Mouse (Mus musculus): ENCODE data around the gene Hs3st6. TPM values are rescaled to one million over a fixed set of nuclear protein-coding genes. Genes with fewer than 3 reads are reported as not detected.

Gene Hs3st6
- polyA plus RNA-seq, 1 experiment from 2014 or later, result 3.4 TPM

DNA sequence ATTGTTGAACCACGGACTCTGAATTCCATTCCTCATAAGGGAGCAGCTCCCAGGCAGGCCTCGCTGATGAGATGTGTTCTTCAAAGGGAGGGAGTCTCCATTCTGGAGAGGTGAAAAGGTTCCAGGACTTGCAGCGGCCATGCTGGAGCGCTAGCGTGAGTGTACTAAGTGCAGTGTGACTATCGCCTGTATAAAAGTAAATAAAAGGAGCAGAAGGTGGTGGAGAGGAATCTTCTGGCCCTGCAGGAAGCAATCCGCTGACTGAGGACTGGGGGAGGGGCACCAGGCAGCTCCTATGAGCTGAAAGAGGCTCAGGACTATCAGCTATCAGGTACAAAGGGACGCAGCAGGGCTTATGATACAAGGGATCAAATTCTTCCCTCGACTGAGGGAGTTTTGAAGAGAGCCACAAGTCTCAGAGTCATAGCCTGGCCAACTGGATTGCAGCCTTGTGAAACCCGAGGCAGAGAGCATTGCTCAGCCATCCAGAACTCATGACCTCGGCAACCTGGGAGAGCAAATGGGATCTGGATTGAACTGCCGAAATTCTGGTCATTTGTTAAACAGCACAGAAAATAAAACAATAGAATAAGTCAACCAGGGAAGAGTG lies 13.6 kb downstream of the Hs3st6 start:
- Histone ChIP-seq H3K4me1 (ENCODE audit: control insufficient read depth, insufficient read depth, low read length) (peaks cover 13% of the 10 kb centered on the region), H3K4me2 (ENCODE audit: low read depth, severe bottlenecking) (no peak overlapping the region), H3K9ac (ENCODE audit: low read length) (no peak overlapping the region), H3K4me3 (ENCODE audit: low read depth, low read length) (no peak overlapping the region), H3K27me3 (ENCODE audit: control insufficient read depth, insufficient read depth, low read length) (no peaks in the 10 kb centered on the region), H3K9me3 (ENCODE audit: control insufficient read depth, low read length) (no peaks in the 10 kb centered on the region), H3K27ac (replicated peaks; ENCODE audit: low read depth, low read length) (no peak overlapping the region), H3K36me3 (ENCODE audit: control insufficient read depth, insufficient read depth, low read length) (no peaks in the 10 kb centered on the region)
- ATAC-seq (ENCODE audit: insufficient number of reproducible peaks, low FRiP score, low TSS enrichment, low read depth) (no peak), DNase-seq (ENCODE audit: low spot score) (no peak)
- WGBS, result 32% methylated on average over 12 of the region's 12 CpGs

DNA sequence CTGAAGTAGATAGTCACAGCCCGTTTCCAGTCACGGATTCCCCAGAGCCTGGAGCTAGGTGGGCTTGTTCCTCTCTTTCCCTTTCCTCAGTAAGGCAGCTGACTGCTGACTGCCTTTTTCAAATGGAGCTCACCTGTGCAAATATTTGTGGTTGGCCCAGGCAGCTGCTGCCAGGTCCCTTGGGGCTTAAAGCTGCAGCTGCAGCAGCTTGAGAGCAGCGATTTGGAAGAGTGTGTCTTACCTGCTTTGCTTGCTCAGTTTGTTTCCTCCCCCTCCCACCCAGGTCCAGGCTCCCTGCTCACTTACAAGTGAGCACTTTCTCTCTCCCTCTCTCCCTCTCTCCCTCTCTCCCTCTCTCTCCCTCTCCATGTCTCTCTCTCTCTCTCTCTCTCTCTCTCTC lies 16.4 kb downstream of the Hs3st6 start:
- H3K4me3 ChIP-seq (ENCODE audit: low read depth, low read length), result no peak overlapping the region
- no peak overlapping the region for H3K27ac ChIP-seq (replicated peaks; ENCODE audit: low read depth, low read length)
- H3K4me2 ChIP-seq (ENCODE audit: low read depth, severe bottlenecking), result no peak overlapping the region
- WGBS, result 45% methylated on average over 3 of the region's 3 CpGs
- no peak overlapping the region for H3K9ac ChIP-seq (ENCODE audit: low read length)
- ATAC-seq (ENCODE audit: insufficient number of reproducible peaks, low FRiP score, low TSS enrichment, low read depth) (no peak), DNase-seq (ENCODE audit: low spot score) (no peak)
- no peaks in the 10 kb centered on the region for H3K27me3 ChIP-seq (ENCODE audit: control insufficient read depth, insufficient read depth, low read length)
- H3K9me3 ChIP-seq (ENCODE audit: control insufficient read depth, low read length), result no peaks in the 10 kb centered on the region
- no peaks in the 10 kb centered on the region for H3K36me3 ChIP-seq (ENCODE audit: control insufficient read depth, insufficient read depth, low read length)
- H3K4me1 ChIP-seq (ENCODE audit: control insufficient read depth, insufficient read depth, low read length), result peaks cover 7% of the 10 kb centered on the region

DNA sequence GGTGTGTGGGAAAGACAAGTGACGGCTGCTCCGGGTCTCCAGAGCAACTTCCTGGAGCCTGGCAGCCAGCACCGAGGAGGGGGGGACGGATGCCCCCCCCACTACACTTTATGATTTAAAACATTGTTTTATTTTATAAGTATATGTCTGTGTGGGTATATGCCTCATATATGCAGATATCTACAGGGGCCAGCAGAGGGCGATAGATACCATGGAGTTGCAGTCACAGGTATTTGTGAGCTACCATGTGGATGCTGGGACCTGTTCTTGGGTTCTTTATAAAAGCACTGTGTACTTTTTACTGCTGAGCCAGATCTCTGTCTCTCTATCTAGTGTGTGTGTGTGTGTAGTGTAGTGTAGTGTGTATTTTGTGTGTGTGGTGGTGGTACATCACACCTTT lies 20.5 kb downstream of the Hs3st6 start:
- WGBS, result 86% methylated on average over 5 of the region's 5 CpGs
- Histone ChIP-seq H3K9me3 (ENCODE audit: control insufficient read depth, low read length) (no peaks in the 10 kb centered on the region), H3K4me3 (ENCODE audit: low read depth, low read length) (no peak overlapping the region), H3K9ac (ENCODE audit: low read length) (no peak overlapping the region), H3K27me3 (ENCODE audit: control insufficient read depth, insufficient read depth, low read length) (no peaks in the 10 kb centered on the region), H3K36me3 (ENCODE audit: control insufficient read depth, insufficient read depth, low read length) (no peaks in the 10 kb centered on the region), H3K27ac (replicated peaks; ENCODE audit: low read depth, low read length) (no peak overlapping the region), H3K4me2 (ENCODE audit: low read depth, severe bottlenecking) (no peak overlapping the region), H3K4me1 (ENCODE audit: control insufficient read depth, insufficient read depth, low read length) (no peaks in the 10 kb centered on the region)
- ATAC-seq (ENCODE audit: insufficient number of reproducible peaks, low FRiP score, low TSS enrichment, low read depth) (no peak), DNase-seq (ENCODE audit: low spot score) (no peak)

DNA sequence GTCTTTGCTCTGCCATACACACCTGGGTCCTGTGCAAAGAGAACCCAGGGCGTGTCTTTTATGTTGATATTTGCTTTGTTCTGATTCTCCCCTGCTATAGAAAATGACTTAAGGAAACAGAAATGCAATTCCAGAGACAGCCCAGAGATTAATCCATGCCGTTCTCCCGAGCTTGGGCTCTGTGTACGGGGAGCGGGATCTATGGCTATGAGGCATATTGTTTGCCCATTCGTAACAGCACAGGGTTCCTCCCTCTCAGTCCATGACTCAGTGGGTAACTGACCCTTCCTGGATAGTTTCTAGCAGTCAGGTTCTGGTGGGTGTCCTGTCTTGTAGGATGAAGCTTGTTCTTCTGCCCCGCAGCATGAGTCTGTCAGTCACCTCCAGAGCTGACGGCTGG lies 22.4 kb downstream of the Hs3st6 start:
- Histone ChIP-seq H3K4me1 (ENCODE audit: control insufficient read depth, insufficient read depth, low read length) (no peaks in the 10 kb centered on the region), H3K9ac (ENCODE audit: low read length) (no peak overlapping the region), H3K27me3 (ENCODE audit: control insufficient read depth, insufficient read depth, low read length) (no peaks in the 10 kb centered on the region), H3K4me3 (ENCODE audit: low read depth, low read length) (no peak overlapping the region), H3K36me3 (ENCODE audit: control insufficient read depth, insufficient read depth, low read length) (no peaks in the 10 kb centered on the region), H3K9me3 (ENCODE audit: control insufficient read depth, low read length) (no peaks in the 10 kb centered on the region), H3K4me2 (ENCODE audit: low read depth, severe bottlenecking) (no peak overlapping the region), H3K27ac (replicated peaks; ENCODE audit: low read depth, low read length) (no peak overlapping the region)
- WGBS, result 86% methylated on average over 8 of the region's 8 CpGs
- no peak for DNase-seq (ENCODE audit: low spot score)
- no peak for ATAC-seq (ENCODE audit: insufficient number of reproducible peaks, low FRiP score, low TSS enrichment, low read depth)

DNA sequence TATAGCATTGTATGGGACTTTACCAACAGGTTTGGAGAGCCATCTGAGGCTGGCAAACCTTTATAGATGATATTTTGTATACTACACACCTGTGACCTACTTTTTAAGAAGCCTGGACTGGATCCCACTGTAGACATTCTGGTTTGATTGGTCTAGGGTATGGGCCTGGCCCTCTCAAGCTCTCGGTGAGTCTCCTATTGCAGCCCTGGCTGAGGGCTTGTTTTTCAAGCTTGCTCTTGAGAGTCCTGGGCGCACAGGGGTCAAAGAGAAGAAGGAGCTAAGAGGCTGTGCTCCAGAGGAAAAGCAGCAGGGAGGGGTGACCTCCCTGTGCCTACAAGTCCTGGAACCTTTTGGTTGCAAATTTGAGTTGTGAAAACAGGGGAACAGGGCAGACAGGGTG lies 24.3 kb downstream of the Hs3st6 start:
- no peaks in the 10 kb centered on the region for H3K27me3 ChIP-seq (ENCODE audit: control insufficient read depth, insufficient read depth, low read length)
- no peak overlapping the region for H3K9ac ChIP-seq (ENCODE audit: low read length)
- H3K27ac ChIP-seq (replicated peaks; ENCODE audit: low read depth, low read length), result no peak overlapping the region
- WGBS, result 79% methylated on average over 2 of the region's 2 CpGs
- H3K9me3 ChIP-seq (ENCODE audit: control insufficient read depth, low read length), result no peaks in the 10 kb centered on the region
- no peaks in the 10 kb centered on the region for H3K36me3 ChIP-seq (ENCODE audit: control insufficient read depth, insufficient read depth, low read length)
- no peaks in the 10 kb centered on the region for H3K4me1 ChIP-seq (ENCODE audit: control insufficient read depth, insufficient read depth, low read length)
- no peak overlapping the region for H3K4me2 ChIP-seq (ENCODE audit: low read depth, severe bottlenecking)
- no peak overlapping the region for H3K4me3 ChIP-seq (ENCODE audit: low read depth, low read length)
- no peak for ATAC-seq (ENCODE audit: insufficient number of reproducible peaks, low FRiP score, low TSS enrichment, low read depth)
- no peak for DNase-seq (ENCODE audit: low spot score)

DNA sequence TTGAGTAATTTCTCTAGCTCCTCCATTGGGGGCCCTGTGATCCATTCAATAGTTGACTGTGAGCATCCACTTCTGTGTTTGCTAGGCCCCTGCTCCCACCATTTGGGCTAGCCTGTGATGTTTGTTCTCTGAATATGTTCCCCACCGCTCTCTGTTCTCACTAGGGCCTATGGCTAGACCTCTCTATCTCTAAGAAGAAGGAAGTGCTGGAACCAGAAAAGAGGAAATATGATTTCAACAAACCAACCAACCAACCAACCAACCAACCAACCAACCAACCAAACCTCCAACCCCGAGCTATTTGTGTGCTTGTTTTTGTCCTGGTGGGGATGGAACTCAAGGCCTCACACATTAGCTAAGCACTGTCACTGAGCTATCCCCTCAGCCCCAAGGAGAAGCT lies 28.0 kb downstream of the Hs3st6 start:
- WGBS, result 96% methylated on average over 2 of the region's 2 CpGs
- no peak overlapping the region for H3K4me2 ChIP-seq (ENCODE audit: low read depth, severe bottlenecking)
- no peak overlapping the region for H3K4me3 ChIP-seq (ENCODE audit: low read depth, low read length)
- H3K27ac ChIP-seq (replicated peaks; ENCODE audit: low read depth, low read length), result no peak overlapping the region
- no peak overlapping the region for H3K9ac ChIP-seq (ENCODE audit: low read length)
- H3K4me1 ChIP-seq (ENCODE audit: control insufficient read depth, insufficient read depth, low read length), result no peaks in the 10 kb centered on the region
- ATAC-seq (ENCODE audit: insufficient number of reproducible peaks, low FRiP score, low TSS enrichment, low read depth) (no peak), DNase-seq (ENCODE audit: low spot score) (no peak)
- H3K9me3 ChIP-seq (ENCODE audit: control insufficient read depth, low read length), result no peaks in the 10 kb centered on the region
- H3K36me3 ChIP-seq (ENCODE audit: control insufficient read depth, insufficient read depth, low read length), result no peaks in the 10 kb centered on the region
- no peaks in the 10 kb centered on the region for H3K27me3 ChIP-seq (ENCODE audit: control insufficient read depth, insufficient read depth, low read length)

DNA sequence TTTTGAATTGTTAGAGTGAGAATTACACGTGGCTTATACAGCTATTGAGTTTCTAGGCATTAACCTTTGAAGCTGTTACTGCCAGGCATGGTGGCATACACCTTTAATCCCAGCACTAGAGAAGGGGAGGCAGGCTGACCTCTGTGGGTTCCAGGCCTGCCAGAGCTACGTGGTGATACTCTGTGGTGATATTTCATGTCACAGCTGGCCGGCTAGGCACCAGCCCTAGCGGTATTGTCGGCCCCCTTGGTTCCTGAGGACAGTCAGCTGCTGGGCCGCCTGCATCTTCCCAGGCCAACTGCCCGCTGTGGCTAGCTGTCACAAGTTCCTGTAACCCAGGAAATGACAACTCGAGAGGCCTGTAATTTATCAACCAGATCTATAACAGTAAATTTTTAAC lies 39.4 kb downstream of the Hs3st6 start:
- no peak for DNase-seq (ENCODE audit: low spot score)

DNA sequence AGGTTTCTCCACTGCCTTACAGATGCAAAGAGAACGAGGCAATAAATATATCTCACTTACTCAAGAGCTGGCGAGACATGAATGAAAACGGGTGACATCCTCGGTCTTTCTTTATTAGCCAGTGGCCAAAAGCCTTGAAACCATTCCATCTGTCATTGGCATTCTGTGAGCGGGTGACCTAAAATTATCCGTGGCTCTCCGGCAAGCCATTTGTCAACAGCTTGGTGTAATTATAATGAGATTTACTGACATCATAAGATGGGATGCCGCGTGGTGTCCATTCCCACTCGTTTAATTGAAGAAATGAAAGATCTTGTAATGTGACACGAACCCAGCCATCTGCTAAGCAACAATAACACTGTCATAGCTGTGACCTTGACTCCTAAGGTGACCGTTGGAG lies 42.0 kb downstream of the Hs3st6 start:
- DNase-seq (ENCODE audit: low spot score) (no peak), ATAC-seq (ENCODE audit: insufficient number of reproducible peaks, low FRiP score, low TSS enrichment, low read depth) (no peak)
- no peaks in the 10 kb centered on the region for H3K27me3 ChIP-seq (ENCODE audit: control insufficient read depth, insufficient read depth, low read length)
- 56% methylated on average over 12 of the region's 12 CpGs for WGBS
- H3K4me2 ChIP-seq (ENCODE audit: low read depth, severe bottlenecking), result no peak overlapping the region
- no peak overlapping the region for H3K4me3 ChIP-seq (ENCODE audit: low read depth, low read length)
- no peak overlapping the region for H3K9ac ChIP-seq (ENCODE audit: low read length)
- no peaks in the 10 kb centered on the region for H3K36me3 ChIP-seq (ENCODE audit: control insufficient read depth, insufficient read depth, low read length)
- no peak overlapping the region for H3K27ac ChIP-seq (replicated peaks; ENCODE audit: low read depth, low read length)
- H3K4me1 ChIP-seq (ENCODE audit: control insufficient read depth, insufficient read depth, low read length), result no peaks in the 10 kb centered on the region
- H3K9me3 ChIP-seq (ENCODE audit: control insufficient read depth, low read length), result no peaks in the 10 kb centered on the region

More for the DNA sequence above, 39.4 kb downstream of the Hs3st6 start:
- no peak overlapping the region for H3K4me3 ChIP-seq (ENCODE audit: low read depth, low read length)
- no peak overlapping the region for H3K4me2 ChIP-seq (ENCODE audit: low read depth, severe bottlenecking)
- ATAC-seq (ENCODE audit: insufficient number of reproducible peaks, low FRiP score, low TSS enrichment, low read depth), result no peak
- no peaks in the 10 kb centered on the region for H3K4me1 ChIP-seq (ENCODE audit: control insufficient read depth, insufficient read depth, low read length)
- H3K27me3 ChIP-seq (ENCODE audit: control insufficient read depth, insufficient read depth, low read length), result no peaks in the 10 kb centered on the region
- no peak overlapping the region for H3K9ac ChIP-seq (ENCODE audit: low read length)
- H3K27ac ChIP-seq (replicated peaks; ENCODE audit: low read depth, low read length), result no peak overlapping the region
- no peaks in the 10 kb centered on the region for H3K9me3 ChIP-seq (ENCODE audit: control insufficient read depth, low read length)
- 60% methylated on average over 8 of the region's 8 CpGs for WGBS
- H3K36me3 ChIP-seq (ENCODE audit: control insufficient read depth, insufficient read depth, low read length), result no peaks in the 10 kb centered on the region

DNA sequence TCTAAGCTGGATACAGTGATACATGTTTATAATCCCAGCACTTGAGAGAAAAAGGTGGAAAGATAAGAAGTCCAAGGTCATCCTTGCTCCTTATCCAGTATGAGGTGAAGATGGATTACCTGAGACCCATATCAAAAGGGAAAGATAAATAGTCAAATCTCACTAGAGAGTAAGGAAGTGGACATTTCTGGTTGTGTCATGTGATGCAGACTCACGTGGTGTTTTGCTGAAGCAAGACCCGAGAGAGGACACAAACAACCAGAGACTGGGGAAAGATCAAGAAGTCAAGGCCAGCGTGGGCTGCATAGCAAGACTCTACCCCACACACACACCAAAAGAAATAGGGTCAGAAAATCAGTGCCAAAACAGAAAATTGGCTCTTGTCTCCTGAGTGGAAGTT lies 44.2 kb downstream of the Hs3st6 start:
- H3K4me3 ChIP-seq (ENCODE audit: low read depth, low read length), result no peak overlapping the region
- DNase-seq (ENCODE audit: low spot score) (no peak), ATAC-seq (ENCODE audit: insufficient number of reproducible peaks, low FRiP score, low TSS enrichment, low read depth) (no peak)
- no peak overlapping the region for H3K4me2 ChIP-seq (ENCODE audit: low read depth, severe bottlenecking)
- no peaks in the 10 kb centered on the region for H3K36me3 ChIP-seq (ENCODE audit: control insufficient read depth, insufficient read depth, low read length)
- no peak overlapping the region for H3K9ac ChIP-seq (ENCODE audit: low read length)
- WGBS, result 87% methylated on average over 3 of the region's 3 CpGs
- H3K27ac ChIP-seq (replicated peaks; ENCODE audit: low read depth, low read length), result no peak overlapping the region
- no peaks in the 10 kb centered on the region for H3K4me1 ChIP-seq (ENCODE audit: control insufficient read depth, insufficient read depth, low read length)
- no peaks in the 10 kb centered on the region for H3K9me3 ChIP-seq (ENCODE audit: control insufficient read depth, low read length)
- H3K27me3 ChIP-seq (ENCODE audit: control insufficient read depth, insufficient read depth, low read length), result no peaks in the 10 kb centered on the region
